Mouse (Mus musculus) heart, embryonic 12.5 days (tissue): Measurements from ENCODE around the gene Ica1l. TPM values are rescaled to one million over a fixed set of nuclear protein-coding genes. Genes with fewer than 3 reads are reported as not detected.
"Not testable (repeated sequence)": the region's sequence is repeated elsewhere in the genome, so short reads cannot be mapped to it uniquely, and the experiment has no call there.

Experiments used
- ATAC-seq: fragments of 200-750 bp; cut with Nextera tagmentation; 2 replicates; pipeline ENCODE4 v1.8.0; 2017; ENCODE audit warnings: moderate TSS enrichment, moderate library complexity; ENCODE audit not compliant: insufficient number of reproducible peaks, low FRiP score
- H3K27ac ChIP-seq: fragments of 300-500 bp; sonication (generic); 2 replicates; pipeline ENCODE4 v1.5.1; 2016; ENCODE audit warnings: mild to moderate bottlenecking, moderate library complexity; ENCODE audit not compliant: poor library complexity, severe bottlenecking
- H3K27me3 ChIP-seq: fragments of 300-500 bp; sonication (generic); replicated peaks from 2 replicates; pipeline ENCODE4 v1.6.1; 2016; ENCODE audit warnings: mild to moderate bottlenecking, moderate library complexity
- H3K36me3 ChIP-seq: fragments of 300-500 bp; sonication (generic); 2 replicates; pipeline ENCODE4 v1.6.1; 2016; ENCODE audit warnings: mild to moderate bottlenecking, moderate library complexity
- H3K4me1 ChIP-seq: fragments of 300-500 bp; sonication (generic); replicated peaks from 2 replicates; pipeline ENCODE4 v1.6.1; 2016; ENCODE audit warnings: mild to moderate bottlenecking
- H3K4me2 ChIP-seq: fragments of 300-500 bp; sonication (generic); 2 replicates; pipeline ENCODE4 v1.6.1; 2016; ENCODE audit warnings: mild to moderate bottlenecking, moderate library complexity
- H3K4me3 ChIP-seq: fragments of 300-500 bp; sonication (generic); 2 replicates; pipeline ENCODE4 v1.5.1; 2016; ENCODE audit warnings: mild to moderate bottlenecking
- H3K9ac ChIP-seq: fragments of 300-500 bp; sonication (generic); 2 replicates; pipeline ENCODE4 v1.6.1; 2016; ENCODE audit warnings: mild to moderate bottlenecking, moderate library complexity
- H3K9me3 ChIP-seq: fragments of 300-500 bp; sonication (generic); replicated peaks from 2 replicates; pipeline ENCODE4 v1.6.1; 2016; ENCODE audit warnings: mild to moderate bottlenecking, moderate library complexity
- WGBS: fragments of 180-500 bp; shearing (Covaris S2); methylation state at CpG from one replicate; pipeline ENCODE4 v1.1.7; 2016; 5-methylcytosine and 5-hydroxymethylcytosine counted together
- polyA plus RNA-seq: library from polyadenylated mRNA; unstranded; fragments of >200 nt; fragmentation: Nextera tagmentation; extraction: Ambion mirVana; gene quantifications from 2 replicates; pipeline ENCODE4 v1.2.1, GENCODE M21; 2016

The Ica1l gene
- polyA plus RNA-seq: 0.31 and 0.58 TPM in 2 replicates

DNA sequence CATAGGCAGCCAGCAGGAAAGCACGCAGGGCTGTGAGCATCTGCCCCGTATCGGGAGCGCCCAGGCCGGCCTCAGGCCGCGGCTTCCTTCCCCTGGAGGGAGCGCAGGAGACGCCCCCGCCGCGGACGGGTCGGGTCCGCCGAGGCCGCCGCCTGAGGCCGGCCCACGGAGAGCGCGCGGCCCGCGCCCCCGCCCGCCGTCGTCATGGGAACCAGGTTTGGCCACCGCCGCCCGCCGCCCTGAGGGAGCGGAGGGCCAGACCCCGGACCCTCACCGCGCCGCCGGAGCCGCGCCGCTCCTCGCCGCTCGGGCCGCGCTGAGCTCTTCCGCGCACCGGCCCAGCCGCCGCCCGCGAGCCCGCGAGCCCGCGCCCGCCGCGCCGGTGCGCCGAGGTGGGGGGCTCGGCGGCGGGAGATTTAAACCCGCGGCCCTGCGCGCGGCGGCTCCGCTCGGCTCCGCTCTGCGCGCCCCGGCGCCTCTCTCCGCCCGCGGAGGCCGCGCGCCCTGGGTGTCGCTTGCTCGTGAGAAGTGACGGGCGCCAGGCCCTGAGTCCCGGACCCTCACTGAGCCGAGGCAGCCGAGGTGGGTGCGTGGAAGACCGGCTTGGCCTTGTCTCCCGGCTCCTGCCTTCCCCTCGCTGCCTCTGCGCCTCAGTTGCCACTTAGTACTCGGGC, at the start of gene Ica1l:
TSS of gene Ica1l (minus strand) at position 389 of the 674 bp plus-strand sequence.
- Histone ChIP-seq H3K9me3 (peaks cover 3% of the 10 kb centered on the region), H3K27ac (no peak within 1 kb of the TSS)
- 5% methylated on average over 91 of the region's 99 CpGs for WGBS

DNA sequence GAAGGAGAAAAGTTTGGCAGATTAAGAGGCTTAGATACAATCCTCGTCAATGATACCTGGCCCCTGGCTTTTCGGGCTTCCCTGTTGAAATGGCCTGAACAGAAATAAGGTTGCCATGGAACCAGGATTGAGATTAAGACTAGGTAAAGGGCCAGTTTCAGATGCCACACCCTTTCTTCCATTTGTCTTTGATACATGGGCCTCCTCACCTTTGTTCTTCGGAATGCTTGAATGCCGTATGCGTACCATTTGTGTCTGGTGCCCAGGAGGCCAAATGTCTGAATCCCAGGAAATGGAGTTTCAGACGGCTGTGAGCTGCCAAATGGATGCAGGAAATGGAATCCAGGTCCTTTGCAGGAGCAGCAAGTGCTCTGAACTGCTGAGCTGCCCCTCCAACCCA, 33.4 kb upstream of the Ica1l start:
- H3K27ac ChIP-seq: no peak overlapping the region
- H3K27me3 ChIP-seq: no peaks in the 10 kb centered on the region
- peaks cover 28% of the 10 kb centered on the region for H3K36me3 ChIP-seq
- WGBS: 84% methylated on average over 6 of the region's 6 CpGs
- H3K4me3 ChIP-seq: no peak overlapping the region
- H3K4me1 ChIP-seq: no peaks in the 10 kb centered on the region
- H3K9me3 ChIP-seq: no peaks in the 10 kb centered on the region
- H3K9ac ChIP-seq: no peak overlapping the region
- no peak overlapping the region for H3K4me2 ChIP-seq
- no peak for ATAC-seq

More for the DNA sequence above, at the start of gene Ica1l:
- Histone ChIP-seq H3K4me1 (0 out of 2 replicates have a peak, but pooled peaks cover 3% of the 10 kb centered on the region), H3K9ac (peak within 1 kb of the TSS; percentile 71), H3K27me3 (peaks cover 17% of the 10 kb centered on the region), H3K4me2 (peak within 1 kb of the TSS; percentile 97), H3K36me3 (no peaks in the 10 kb centered on the region), H3K4me3 (peak within 1 kb of the TSS; percentile 70)
- ATAC-seq: peak; percentile 75

- Histone ChIP-seq H3K4me1 (no peaks in the 10 kb centered on the region), H3K9ac (no peak overlapping the region), H3K4me3 (no peak overlapping the region), H3K36me3 (peaks cover 28% of the 10 kb centered on the region), H3K4me2 (no peak overlapping the region), H3K27me3 (no peaks in the 10 kb centered on the region), H3K27ac (no peak overlapping the region), H3K9me3 (no peaks in the 10 kb centered on the region)
- no peak for ATAC-seq
- 73% methylated on average over 3 of the region's 3 CpGs for WGBS
Observed at GRCm38 (mm10) chr1:60075590-60075989, 32.6 kb upstream of the Ica1l start.

- Histone ChIP-seq H3K4me2 (no peak overlapping the region), H3K36me3 (peaks cover 26% of the 10 kb centered on the region), H3K27me3 (no peaks in the 10 kb centered on the region), H3K4me3 (no peak overlapping the region), H3K9ac (no peak overlapping the region), H3K9me3 (no peaks in the 10 kb centered on the region), H3K27ac (no peak overlapping the region), H3K4me1 (no peaks in the 10 kb centered on the region)
- 77% methylated on average over 2 of the region's 2 CpGs for WGBS
- ATAC-seq: no peak
Observed at GRCm38 (mm10) chr1:60074935-60075334, 32.0 kb upstream of the Ica1l start.

- H3K27me3 ChIP-seq, H3K36me3 ChIP-seq, H3K4me2 ChIP-seq, H3K9ac ChIP-seq, ATAC-seq, H3K27ac ChIP-seq, H3K4me1 ChIP-seq, H3K9me3 ChIP-seq, H3K4me3 ChIP-seq: not testable (repeated sequence)
Observed at GRCm38 (mm10) chr1:60070725-60071124, 27.7 kb upstream of the Ica1l start.

DNA sequence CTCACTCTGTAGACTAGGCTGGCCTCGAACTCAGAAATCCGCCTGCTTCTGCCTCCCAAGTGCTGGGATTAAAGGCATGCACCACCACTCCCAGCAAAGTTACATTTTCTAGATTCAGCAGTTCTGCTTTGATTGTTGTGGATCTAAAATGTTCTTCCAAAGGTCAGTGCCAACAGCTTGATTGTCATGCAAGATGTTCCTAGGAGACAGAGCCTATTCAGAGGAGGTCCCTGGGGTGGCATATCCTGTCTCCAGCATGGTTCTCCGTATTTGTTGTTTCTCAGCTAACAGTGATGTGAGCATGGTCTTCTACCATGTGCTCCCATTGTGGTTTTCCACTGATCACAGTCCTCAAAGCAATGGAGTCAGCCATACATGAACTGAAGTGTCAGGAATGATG, 13.3 kb upstream of the Ica1l start:
- 72% methylated on average over 3 of the region's 3 CpGs for WGBS
- no peak overlapping the region for H3K4me3 ChIP-seq
- no peaks in the 10 kb centered on the region for H3K4me1 ChIP-seq
- no peak overlapping the region for H3K27ac ChIP-seq
- no peaks in the 10 kb centered on the region for H3K36me3 ChIP-seq
- ATAC-seq: no peak
- no peak overlapping the region for H3K9ac ChIP-seq
- H3K27me3 ChIP-seq: no peaks in the 10 kb centered on the region
- no peaks in the 10 kb centered on the region for H3K9me3 ChIP-seq
- no peak overlapping the region for H3K4me2 ChIP-seq

DNA sequence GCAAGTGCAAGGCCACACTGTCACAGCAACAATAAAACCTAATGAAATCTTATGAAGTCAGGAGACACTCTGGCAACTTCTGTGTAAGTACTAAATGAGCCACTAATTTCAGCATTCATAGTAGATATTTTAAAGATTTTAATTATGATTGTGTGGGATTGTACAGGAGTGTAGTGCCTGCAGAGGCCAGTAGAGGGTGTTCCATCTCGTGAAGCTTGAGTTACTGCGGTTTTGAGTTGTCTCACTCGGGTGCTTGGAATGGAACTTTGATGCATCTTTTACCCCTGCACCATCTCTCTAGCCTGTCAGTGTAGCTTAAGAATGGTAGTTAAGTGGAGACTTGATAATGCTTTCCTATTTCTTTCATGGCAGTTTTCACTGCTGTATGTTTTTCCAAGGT, 11.7 kb upstream of the Ica1l start:
- no peaks in the 10 kb centered on the region for H3K9me3 ChIP-seq
- WGBS: 37% methylated on average over 3 of the region's 3 CpGs
- ATAC-seq: no peak
- no peaks in the 10 kb centered on the region for H3K4me1 ChIP-seq
- no peak overlapping the region for H3K27ac ChIP-seq
- H3K9ac ChIP-seq: no peak overlapping the region
- H3K4me2 ChIP-seq: no peak overlapping the region
- H3K27me3 ChIP-seq: no peaks in the 10 kb centered on the region
- no peaks in the 10 kb centered on the region for H3K36me3 ChIP-seq
- H3K4me3 ChIP-seq: no peak overlapping the region

DNA sequence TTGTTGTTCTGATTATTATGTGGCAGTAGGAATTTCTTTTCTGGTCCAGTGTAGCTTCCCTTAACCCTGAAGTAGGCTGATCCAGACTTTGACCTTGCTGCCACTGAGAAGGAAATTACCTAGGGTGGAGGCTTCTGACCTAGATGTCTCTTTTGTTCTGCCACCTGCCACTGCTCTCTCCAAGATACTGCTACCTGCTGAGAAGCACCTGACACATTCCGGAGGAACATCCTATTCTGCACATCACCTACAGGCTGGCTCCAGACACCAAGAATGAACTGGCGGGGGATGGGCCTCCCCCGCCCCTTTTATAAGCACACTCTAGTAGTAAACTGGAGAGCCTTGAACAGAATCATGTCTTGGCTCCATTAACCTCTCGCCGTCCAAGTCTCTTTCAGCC, 4.5 kb upstream of the Ica1l start:
- not testable (repeated sequence) for H3K9ac ChIP-seq, H3K4me2 ChIP-seq, H3K36me3 ChIP-seq, H3K4me3 ChIP-seq, ATAC-seq, H3K9me3 ChIP-seq, H3K27ac ChIP-seq, H3K4me1 ChIP-seq
- 87% methylated on average over 5 of the region's 5 CpGs for WGBS
- peaks cover 13% of the 10 kb centered on the region for H3K27me3 ChIP-seq

- H3K9ac ChIP-seq: no peak overlapping the region
- WGBS: 85% methylated on average over 1 of the region's 1 CpGs
- H3K9me3 ChIP-seq: peaks cover 3% of the 10 kb centered on the region
- H3K4me2 ChIP-seq: no peak overlapping the region
- no peak overlapping the region for H3K27ac ChIP-seq
- H3K27me3 ChIP-seq: peaks cover 17% of the 10 kb centered on the region
- no peak overlapping the region for H3K4me3 ChIP-seq
- ATAC-seq: no peak
- H3K36me3 ChIP-seq: no peaks in the 10 kb centered on the region
- H3K4me1 ChIP-seq: 0 out of 2 replicates have a peak, but pooled peaks cover 3% of the 10 kb centered on the region
Observed at GRCm38 (mm10) chr1:60044595-60044994, 1.6 kb upstream of the Ica1l start.

DNA sequence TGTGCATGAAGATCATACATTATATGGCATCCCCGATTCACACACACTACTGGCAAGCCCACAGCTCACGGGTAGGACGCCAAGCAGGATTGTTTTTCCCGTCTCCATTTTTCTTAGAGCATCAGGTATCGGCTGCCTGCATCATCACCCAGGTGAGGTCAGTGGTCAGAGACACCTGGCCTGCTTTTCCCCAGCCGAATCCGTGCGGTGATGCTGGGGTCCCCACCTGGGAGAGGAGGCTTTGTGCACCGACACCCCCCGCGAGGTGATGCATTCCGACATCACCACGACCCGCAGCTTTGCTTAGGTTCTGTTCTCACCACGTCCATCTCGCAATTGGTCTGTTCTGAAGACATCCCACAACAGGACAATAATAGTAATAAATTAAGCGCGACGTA, 587 bp downstream of the Ica1l start:
- 5% methylated on average over 19 of the region's 19 CpGs for WGBS
- peak overlapping the region; percentile 70 for H3K4me3 ChIP-seq
- peaks cover 17% of the 10 kb centered on the region for H3K27me3 ChIP-seq
- H3K4me2 ChIP-seq: peak overlapping the region; percentile 97
- peaks cover under 1% of the 10 kb centered on the region; the same call in 1 of the 2 replicates for H3K9me3 ChIP-seq
- H3K4me1 ChIP-seq: 0 out of 2 replicates have a peak, but pooled peaks cover 3% of the 10 kb centered on the region
- H3K36me3 ChIP-seq: no peaks in the 10 kb centered on the region
- peak overlapping the region; percentile 71 for H3K9ac ChIP-seq
- H3K27ac ChIP-seq: no peak overlapping the region
- ATAC-seq: no peak

DNA sequence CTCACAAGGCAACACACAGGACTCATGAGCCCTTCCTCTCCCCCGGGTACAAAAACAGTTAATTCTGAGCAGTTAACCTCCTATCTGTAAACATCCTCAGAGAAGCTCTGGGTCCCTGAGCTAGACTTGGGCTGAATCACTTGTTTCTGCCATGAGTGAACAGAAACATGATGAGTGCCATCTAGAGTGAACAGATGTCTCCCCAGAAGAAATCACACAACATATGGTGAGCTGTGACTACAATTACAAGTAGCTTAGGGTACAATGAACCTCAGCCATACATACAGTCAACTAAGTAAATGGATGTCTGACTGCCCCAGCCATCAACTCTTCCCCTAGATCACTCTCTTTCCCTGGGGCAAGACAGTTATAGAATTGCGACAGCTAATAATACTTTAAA, 7.9 kb downstream of the Ica1l start:
- 83% methylated on average over 2 of the region's 2 CpGs for WGBS
- Histone ChIP-seq H3K4me1 (no peaks in the 10 kb centered on the region), H3K27ac (no peak overlapping the region), H3K36me3 (no peaks in the 10 kb centered on the region), H3K27me3 (no peaks in the 10 kb centered on the region), H3K9me3 (no peaks in the 10 kb centered on the region), H3K4me3 (no peak overlapping the region), H3K9ac (no peak overlapping the region), H3K4me2 (no peak overlapping the region)
- ATAC-seq: no peak

DNA sequence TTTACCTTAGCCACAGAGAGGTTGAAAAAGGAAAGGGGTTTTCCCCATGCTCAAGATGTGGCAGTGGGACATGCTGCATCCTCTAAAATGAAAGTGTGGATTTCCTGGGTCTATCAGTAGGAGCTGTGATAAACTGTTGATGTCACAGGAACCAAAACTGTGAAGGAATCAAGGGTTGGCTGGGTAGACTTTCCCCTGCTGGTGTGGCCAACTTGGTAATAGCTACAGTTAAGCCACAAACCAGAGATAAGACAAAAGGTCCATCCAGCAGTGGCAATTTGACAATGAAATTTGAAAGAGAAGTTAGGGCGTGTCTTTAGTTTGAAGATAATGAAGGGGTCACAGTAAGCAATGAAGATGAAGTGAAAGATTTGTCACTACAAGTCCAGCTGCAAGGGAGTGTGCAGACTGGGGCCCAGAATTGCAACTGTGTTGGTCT, 25.9 kb downstream of the Ica1l start:
- H3K9me3 ChIP-seq: no peaks in the 10 kb centered on the region
- no peak overlapping the region for H3K9ac ChIP-seq
- H3K27me3 ChIP-seq: no peaks in the 10 kb centered on the region
- no peak overlapping the region for H3K27ac ChIP-seq
- H3K4me2 ChIP-seq: no peak overlapping the region
- H3K4me3 ChIP-seq: no peak overlapping the region
- no peaks in the 10 kb centered on the region for H3K4me1 ChIP-seq
- ATAC-seq: no peak
- no peaks in the 10 kb centered on the region for H3K36me3 ChIP-seq
- WGBS: 82% methylated on average over 1 of the region's 1 CpGs
